Mouse (Mus musculus): ENCODE measurements around the gene Gm7233.
"Not testable (repeated sequence)": the region's sequence is repeated elsewhere in the genome, so short reads cannot be mapped to it uniquely, and the experiment has no call there.

The Gm7233 gene

GRCm38 (mm10) chr14:43179567-43179966 lies at the start of gene Gm7233:
Gm7233 (plus strand) TSS chr14:43179867.
- CTCF ChIA-PET, POLR2A ChIA-PET: not testable (repeated sequence)

DNA sequence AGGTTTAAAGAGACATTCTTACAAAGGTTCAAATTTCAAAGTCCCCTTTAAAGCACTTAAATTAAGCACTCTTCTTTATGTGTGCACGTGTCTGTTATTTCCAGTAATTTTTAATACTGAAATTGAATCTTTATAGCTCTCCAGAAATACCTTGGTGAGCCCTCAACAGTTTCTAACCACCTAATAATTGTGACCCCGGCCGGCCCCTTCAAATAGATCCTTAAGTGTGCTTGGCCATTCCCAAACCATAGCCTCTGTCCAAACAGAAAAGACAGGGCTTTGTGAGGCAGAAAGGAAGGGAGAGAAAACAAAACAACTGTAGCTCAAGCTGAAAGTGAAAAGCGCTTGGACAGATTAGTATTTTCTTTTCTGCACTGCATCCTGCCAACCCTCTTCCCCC lies 12.5 kb upstream of the Gm7233 start:
- POLR2A ChIA-PET, CTCF ChIA-PET: not testable (repeated sequence)

- POLR2A ChIA-PET, CTCF ChIA-PET: not testable (repeated sequence)
Measured at GRCm38 (mm10) chr14:43167942-43168341, 11.7 kb upstream of the Gm7233 start.

GRCm38 (mm10) chr14:43168573-43169170 lies 11.0 kb upstream of the Gm7233 start:
- POLR2A ChIA-PET, CTCF ChIA-PET: not testable (repeated sequence)

- POLR2A ChIA-PET, CTCF ChIA-PET: not testable (repeated sequence)
Measured at GRCm38 (mm10) chr14:43235204-43235603, 55.5 kb downstream of the Gm7233 start, which contains the start of gene Gm8122. Gm8122 (minus strand) TSS chr14:43235304.

Data from embryonic stem cell, embryonic (primary cell).